Mouse (Mus musculus) gastrocnemius, postnatal 10 days (tissue): Measurements from ENCODE around the gene Tac4. TPM values are rescaled to one million over a fixed set of nuclear protein-coding genes. Genes with fewer than 3 reads are reported as not detected.

Experiments used
- DNase-seq: peaks from one replicate; pipeline ENCODE4 v3.0.0; 2021; ENCODE audit warnings: mixed read lengths
- total RNA-seq, 2 experiments: library from RNA; stranded (reverse); gene quantifications; 2 replicates each; pipeline ENCODE4 v1.2.3; 2021

The Tac4 gene
- total RNA-seq, 2 experiments from 2014 or later, result not detected

GRCm38 (mm10) chr11:95263816-95264454 is 2.6 kb downstream of the Tac4 start:
- DNase-seq, result no peak

- no peak for DNase-seq
Observed at GRCm38 (mm10) chr11:95264455-95265013, 3.2 kb downstream of the Tac4 start.

GRCm38 (mm10) chr11:95266540-95267245 is 5.4 kb downstream of the Tac4 start:
- no peak for DNase-seq

GRCm38 (mm10) chr11:95273661-95274060 is 12.3 kb downstream of the Tac4 start:
- no peak for DNase-seq

- no peak for DNase-seq
Observed at GRCm38 (mm10) chr11:95274613-95275012, 13.3 kb downstream of the Tac4 start.

GRCm38 (mm10) chr11:95276056-95276455 is 14.7 kb downstream of the Tac4 start:
- DNase-seq, result no peak

- DNase-seq, result no peak
Observed at GRCm38 (mm10) chr11:95279061-95279659, 17.8 kb downstream of the Tac4 start.

GRCm38 (mm10) chr11:95282331-95282730 is 21.0 kb downstream of the Tac4 start:
- DNase-seq, result no peak

GRCm38 (mm10) chr11:95291998-95292397 is 30.7 kb downstream of the Tac4 start:
- DNase-seq, result no peak

- no peak for DNase-seq
Observed at GRCm38 (mm10) chr11:95293017-95293624, 31.8 kb downstream of the Tac4 start.

GRCm38 (mm10) chr11:95295736-95296135 is 34.4 kb downstream of the Tac4 start:
- DNase-seq, result no peak

- DNase-seq, result no peak
Observed at GRCm38 (mm10) chr11:95298146-95298545, 36.8 kb downstream of the Tac4 start.

GRCm38 (mm10) chr11:95299886-95300285 is 38.6 kb downstream of the Tac4 start:
- no peak for DNase-seq

GRCm38 (mm10) chr11:95301772-95302171 is 40.4 kb downstream of the Tac4 start:
- no peak for DNase-seq

- DNase-seq, result no peak
Observed at GRCm38 (mm10) chr11:95305600-95305999, 44.3 kb downstream of the Tac4 start.

- no peak for DNase-seq
Observed at GRCm38 (mm10) chr11:95307526-95307925, 46.2 kb downstream of the Tac4 start.

GRCm38 (mm10) chr11:95309510-95310006 is 48.2 kb downstream of the Tac4 start:
- peak; percentile 93 for DNase-seq

- DNase-seq, result peak; percentile 93
Observed at GRCm38 (mm10) chr11:95310007-95310647, 48.8 kb downstream of the Tac4 start, which contains the start of gene Kat7. Gene Kat7, minus strand, starts transcription at chr11:95310246.

GRCm38 (mm10) chr11:95310648-95311424 is 49.5 kb downstream of the Tac4 start:
- DNase-seq, result no peak

GRCm38 (mm10) chr11:95311425-95311807 is 50.1 kb downstream of the Tac4 start:
- no peak for DNase-seq
